Mouse (Mus musculus): ENCODE measurements around the gene Mfsd14b.
A peak's percentile ranks its signal among the peaks of the same experiment; 100 is the strongest.

Gene Mfsd14b

GRCm38 (mm10) chr13:65112459-65113110, at the start of gene Mfsd14b:
TSS of gene Mfsd14b (minus strand) at chr13:65112975.
- DNase-seq: peak; percentile 92

DNA sequence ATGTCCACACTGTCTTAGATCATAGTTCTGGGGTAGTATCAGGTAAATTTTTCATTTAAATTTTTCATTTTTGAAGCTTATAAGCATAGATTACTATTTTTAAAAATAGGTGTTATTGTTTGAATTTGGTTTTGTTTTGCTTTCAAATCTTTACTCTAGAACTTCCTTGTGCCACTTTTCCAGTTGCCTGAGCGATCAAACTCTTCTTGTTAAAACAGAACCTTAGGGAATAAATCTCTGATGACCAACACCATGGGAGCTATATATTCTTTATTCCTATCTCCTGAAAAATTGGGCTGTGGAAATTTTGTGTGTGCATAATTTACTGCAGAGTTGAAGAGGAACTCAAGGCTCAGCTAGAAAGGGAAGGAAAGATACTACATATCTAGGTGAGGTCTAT, 37.2 kb upstream of the Mfsd14b start, which contains the start of gene Olfr466:
Olfr466 (plus strand) TSS at position 301 of the 400 bp plus-strand sequence.
- no peak for DNase-seq

- DNase-seq: no peak
These were observed 25.0 kb upstream of the Mfsd14b start, which contains the start of gene Olfr465-ps1 for GRCm38 (mm10) chr13:65137789-65138188. TSS of gene Olfr465-ps1 (plus strand) at chr13:65138089.

DNA sequence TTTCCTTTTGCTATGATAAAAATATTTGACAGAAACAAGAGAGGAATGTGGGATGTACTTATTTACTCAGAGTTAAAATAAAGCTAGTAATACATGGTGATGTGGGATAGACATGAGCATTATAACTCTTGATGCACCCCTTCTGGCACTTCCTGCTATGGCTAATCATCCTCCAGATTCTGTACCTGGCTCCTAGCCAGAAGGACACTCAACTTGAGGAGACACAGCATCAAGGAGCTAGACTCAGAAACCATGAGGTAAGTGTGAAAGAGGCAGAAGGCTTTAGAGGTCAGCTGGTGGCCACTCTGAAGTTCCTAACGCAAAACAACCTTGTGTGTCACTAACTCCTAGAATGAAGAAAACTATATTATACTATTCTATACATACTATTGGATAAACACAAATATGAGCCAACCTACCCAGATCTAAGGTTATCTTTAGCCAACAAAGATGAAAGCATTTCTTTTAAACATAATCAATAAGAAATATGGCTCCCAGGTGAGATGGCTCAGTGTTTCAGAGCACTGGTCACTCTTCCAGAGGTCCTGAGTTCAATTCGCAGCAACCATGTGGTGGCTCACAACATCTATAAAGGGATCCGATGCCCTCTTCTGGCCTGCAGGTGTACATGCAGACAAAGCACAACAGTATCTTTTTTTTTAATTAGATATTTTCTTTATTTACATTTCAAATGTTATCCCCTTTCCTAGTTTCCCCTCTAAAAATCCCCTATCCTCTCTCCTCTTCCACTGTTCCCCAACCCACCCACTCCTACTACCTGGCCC, 14.5 kb upstream of the Mfsd14b start:
- DNase-seq: no peak

DNA sequence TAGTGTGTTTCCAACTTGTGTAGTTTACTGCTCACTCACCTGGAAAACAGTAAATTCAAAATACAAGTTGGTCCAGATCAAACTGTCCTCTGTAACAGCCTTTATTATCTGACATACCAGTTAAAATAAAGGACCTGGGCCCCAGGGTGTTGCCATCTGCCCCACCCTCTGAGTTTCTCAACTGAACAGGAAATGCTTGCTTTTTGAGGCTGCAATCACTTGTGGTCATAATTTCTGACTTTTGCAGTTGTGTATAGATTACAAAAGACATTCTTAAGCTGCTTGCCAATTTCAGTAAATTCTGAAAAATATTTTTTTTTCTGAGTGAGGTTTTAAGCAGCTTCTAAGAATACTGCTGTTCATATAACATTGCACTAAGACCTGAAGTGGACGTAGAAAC, 9.3 kb upstream of the Mfsd14b start:
- no peak for DNase-seq

GRCm38 (mm10) chr13:65120984-65121383, 8.2 kb upstream of the Mfsd14b start:
- no peak for DNase-seq

- no peak for DNase-seq
These were observed 464 bp upstream of the Mfsd14b start for GRCm38 (mm10) chr13:65113239-65113638.

GRCm38 (mm10) chr13:65111961-65112360, 814 bp downstream of the Mfsd14b start:
- DNase-seq: no peak

- DNase-seq: no peak
These were observed 11.5 kb downstream of the Mfsd14b start for GRCm38 (mm10) chr13:65101232-65101631.

- no peak for DNase-seq
These were observed 12.1 kb downstream of the Mfsd14b start for GRCm38 (mm10) chr13:65100678-65101077.

GRCm38 (mm10) chr13:65097018-65097417, 15.8 kb downstream of the Mfsd14b start:
- no peak for DNase-seq

DNA sequence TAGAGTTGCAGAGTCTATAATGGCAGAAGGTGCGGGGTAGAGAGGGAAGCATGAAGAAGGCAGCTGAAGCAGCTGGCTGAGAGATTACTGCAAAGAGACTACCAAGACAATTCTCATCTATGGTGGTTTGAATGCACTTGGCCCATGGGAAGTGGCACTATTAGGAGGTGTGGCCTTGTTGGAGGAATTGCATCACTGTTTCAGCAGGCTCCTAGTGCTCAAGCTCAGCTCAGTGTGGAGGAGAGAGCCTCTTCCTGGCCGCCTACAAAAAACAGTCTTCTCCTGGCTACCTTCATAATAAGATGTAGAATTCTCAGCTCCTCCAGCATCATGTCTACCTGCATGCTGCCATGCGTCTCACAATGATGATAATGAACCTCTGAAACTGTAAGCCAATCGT, 16.9 kb downstream of the Mfsd14b start:
- no peak for DNase-seq

DNA sequence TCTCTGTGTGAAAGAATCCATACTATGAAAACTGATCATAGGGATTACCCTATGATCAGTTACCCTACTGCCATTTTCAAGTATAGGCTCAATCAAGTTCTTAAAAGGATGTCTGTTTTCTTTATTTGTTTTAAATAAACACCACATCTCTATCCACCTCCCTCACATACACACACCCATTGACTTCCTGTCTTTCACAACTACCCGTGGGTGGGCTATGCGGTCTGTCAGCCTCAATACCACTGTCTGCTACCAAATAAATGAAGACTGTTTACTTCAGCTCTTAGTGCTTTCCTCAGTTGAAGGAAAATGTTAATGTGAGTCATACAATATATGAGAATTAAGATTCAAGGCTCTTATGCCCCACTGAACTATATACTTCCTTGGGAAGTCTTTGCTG, 42.8 kb downstream of the Mfsd14b start:
- DNase-seq: no peak

GRCm38 (mm10) chr13:65052660-65053059, 60.1 kb downstream of the Mfsd14b start, which contains the start of gene Prss47:
TSS of gene Prss47 (minus strand) at chr13:65052760.
- DNase-seq: no peak

GRCm38 (mm10) chr13:65035057-65035456, 77.7 kb downstream of the Mfsd14b start:
- no peak for DNase-seq

- no peak for DNase-seq
These were observed 80.0 kb downstream of the Mfsd14b start, which contains the start of gene Spata31d1c for GRCm38 (mm10) chr13:65032758-65033157. TSS of gene Spata31d1c (plus strand) at chr13:65033058.
